In the genomic region with DNA sequence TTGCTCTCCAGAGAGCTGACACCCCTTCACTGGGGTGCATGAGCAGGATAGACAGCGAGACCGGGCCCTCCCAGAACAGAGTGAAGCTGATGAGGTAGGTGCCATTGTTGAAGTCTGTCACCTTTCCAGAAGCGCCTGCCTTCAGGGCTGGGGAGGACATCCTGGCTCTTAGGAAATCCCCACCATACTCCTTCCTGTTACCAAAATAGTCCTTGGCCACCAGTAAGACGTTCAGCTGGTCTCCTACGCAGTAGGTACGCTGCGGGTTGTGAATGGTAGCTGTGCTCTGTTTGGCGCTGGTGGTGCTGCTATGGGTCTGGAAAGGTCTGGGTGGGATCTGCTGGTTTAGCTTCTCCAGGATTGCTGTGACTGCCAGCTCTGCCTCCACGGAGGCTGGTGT, we compare ENCODE assay signal across 25 mouse cellular contexts. TPM values are rescaled to one million over a fixed set of nuclear protein-coding genes. Genes with fewer than 3 reads are reported as not detected.
DNase-seq lines count a peak whose midpoint lies in the region; ATAC-seq lines count a peak whose summit lies in the region.
"Had no signal": no experiment of that assay in that cellular context is flagged by ENCODE, and none has a peak within 500 bp of the region (broad histone marks: within the 10 kb centered on the region; RNA-seq: fewer than 3 reads in every experiment).

No protein-coding gene starts in this region.

- intact Hi-C loops in heart, postnatal 10 days (cut with DNase I), result no loop called here

- DNase-seq in heart, adult 18-20 months, result peak; percentile 24 to 60
- DNase-seq in kidney, postnatal 25 days, result peak; percentile 4 to 41
- DNase-seq in heart, postnatal 10 days, result peak; percentile 22 to 30
- no peak for DNase-seq in embryo, embryonic 10 days (ENCODE audit: low spot score)
- no peak for DNase-seq in B cell, adult 2 months
- DNase-seq: adrenal gland, postnatal 25 days; cerebellum, postnatal 10 days; forebrain, postnatal 0 days; kidney, adult 9 months; liver, embryonic 13.5 days; right cerebral cortex, adult 18-20 months; right cerebral cortex, postnatal 4 days; thymus, postnatal 25 days had no signal

- 84% methylated on average over 9 of the region's 9 CpGs for WGBS in heart, embryonic 11.5 days (ENCODE audit: insufficient replicate concordance)
- 86% methylated on average over 9 of the region's 9 CpGs for WGBS in kidney, embryonic 15.5 days

- H3K4me1 ChIP-seq in heart, embryonic 11.5 days (ENCODE audit: control insufficient read depth, insufficient read depth, low read length), result no peaks in the 10 kb centered on the region
- no peaks in the 10 kb centered on the region for H3K4me1 ChIP-seq in kidney, embryonic 15.5 days
- peaks cover 13% of the 10 kb centered on the region for H3K4me1 ChIP-seq in brown adipose tissue, adult 24 weeks (ENCODE audit: control insufficient read depth, insufficient read depth, insufficient read length, low read length)
- H3K4me1 ChIP-seq: embryonic facial prominence, embryonic 12.5 days; heart, embryonic 15.5 days; limb, embryonic 13.5 days; lung, embryonic 15.5 days; neural tube, embryonic 15.5 days; stomach, embryonic 15.5 days had no signal

- H3K27me3 ChIP-seq in heart, embryonic 11.5 days (ENCODE audit: control insufficient read depth, insufficient read depth, low read length), result no peaks in the 10 kb centered on the region
- no peaks in the 10 kb centered on the region for H3K27me3 ChIP-seq in kidney, embryonic 15.5 days
- H3K27me3 ChIP-seq: embryonic facial prominence, embryonic 12.5 days; heart, embryonic 15.5 days; limb, embryonic 13.5 days; liver, embryonic 13.5 days; lung, embryonic 15.5 days; neural tube, embryonic 15.5 days; stomach, embryonic 15.5 days had no signal

- H3K36me3 ChIP-seq in heart, embryonic 11.5 days (ENCODE audit: control insufficient read depth, insufficient read depth, low read length), result no peaks in the 10 kb centered on the region
- no peaks in the 10 kb centered on the region for H3K36me3 ChIP-seq in kidney, embryonic 15.5 days
- H3K36me3 ChIP-seq: embryonic facial prominence, embryonic 12.5 days; heart, embryonic 15.5 days; limb, embryonic 13.5 days; lung, embryonic 15.5 days; neural tube, embryonic 15.5 days; stomach, embryonic 15.5 days had no signal

- no peak overlapping the region for H3K27ac ChIP-seq in heart, embryonic 11.5 days (ENCODE audit: low read depth, low read length)
- no peak overlapping the region for H3K27ac ChIP-seq in kidney, embryonic 15.5 days
- H3K27ac ChIP-seq in brown adipose tissue, adult 24 weeks (replicated peaks; ENCODE audit: low read depth, low read length), result peak overlapping the region; percentile 93
- H3K27ac ChIP-seq: embryonic facial prominence, embryonic 12.5 days; heart, embryonic 15.5 days; hindbrain, embryonic 14.5 days; limb, embryonic 13.5 days; liver, embryonic 13.5 days; lung, embryonic 15.5 days; neural tube, embryonic 15.5 days; stomach, embryonic 15.5 days had no signal

- no peak overlapping the region for H3K9ac ChIP-seq in heart, embryonic 11.5 days (ENCODE audit: low read depth, low read length)
- no peak overlapping the region for H3K9ac ChIP-seq in kidney, embryonic 15.5 days
- H3K9ac ChIP-seq: embryonic facial prominence, embryonic 12.5 days; forebrain, postnatal 0 days; heart, embryonic 15.5 days; hindbrain, embryonic 14.5 days; limb, embryonic 13.5 days; liver, embryonic 13.5 days; lung, embryonic 15.5 days; neural tube, embryonic 15.5 days; stomach, embryonic 15.5 days had no signal

- no peak overlapping the region for H3K4me3 ChIP-seq in heart, embryonic 11.5 days (ENCODE audit: low read depth, low read length)
- H3K4me3 ChIP-seq in kidney, embryonic 15.5 days (replicated peaks), result no peak overlapping the region
- peak overlapping the region; percentile 39 for H3K4me3 ChIP-seq in brown adipose tissue, adult 24 weeks (ENCODE audit: insufficient read depth, low read depth, low read length)
- H3K4me3 ChIP-seq: embryonic facial prominence, embryonic 12.5 days; heart, embryonic 15.5 days; limb, embryonic 13.5 days; liver, embryonic 13.5 days; lung, embryonic 15.5 days; neural tube, embryonic 15.5 days; stomach, embryonic 15.5 days had no signal

- no peak overlapping the region for H3K4me2 ChIP-seq in heart, embryonic 11.5 days
- no peak overlapping the region for H3K4me2 ChIP-seq in kidney, embryonic 15.5 days
- H3K4me2 ChIP-seq: embryonic facial prominence, embryonic 12.5 days; heart, embryonic 15.5 days; hindbrain, embryonic 14.5 days; limb, embryonic 13.5 days; liver, embryonic 13.5 days; lung, embryonic 15.5 days; midbrain, embryonic 11.5 days; neural tube, embryonic 15.5 days; stomach, embryonic 15.5 days had no signal

- no peaks in the 10 kb centered on the region for H3K9me3 ChIP-seq in heart, embryonic 11.5 days (replicated peaks; ENCODE audit: control insufficient read depth, low read length)
- H3K9me3 ChIP-seq in kidney, embryonic 15.5 days (replicated peaks), result no peaks in the 10 kb centered on the region
- H3K9me3 ChIP-seq: embryonic facial prominence, embryonic 12.5 days; heart, embryonic 15.5 days; limb, embryonic 13.5 days; liver, embryonic 13.5 days; lung, embryonic 15.5 days; neural tube, embryonic 15.5 days; stomach, embryonic 15.5 days had no signal

- ATAC-seq in heart, embryonic 11.5 days (replicated peaks; ENCODE audit: insufficient number of reproducible peaks, low FRiP score, low TSS enrichment), result no peak
- no peak for ATAC-seq in kidney, embryonic 15.5 days (replicated peaks; ENCODE audit: low FRiP score)
- ATAC-seq: forebrain, postnatal 0 days; inflammation-experienced regulatory T-cells, adult 6 months had no signal

RNA-seq across cellular contexts. Expression of a gene that starts 26.9 kb away (rescaled TPM):
- 1 to 10 TPM in 1 of 2 experiments, under 1 TPM in 1; 0.74 to 1.7 TPM for total RNA-seq in heart, adult 18-20 months (2021)
- 1.8 and 4.6 TPM in 2 replicates for polyA plus RNA-seq in heart, embryonic 11.5 days (2014; fragmentation: Nextera tagmentation; extraction: Ambion mirVana)
- 2.0 and 2.7 TPM in 2 replicates for polyA plus RNA-seq in kidney, embryonic 15.5 days (2015; fragmentation: Nextera tagmentation; extraction: Ambion mirVana)
- polyA plus RNA-seq in brown adipose tissue, adult 24 weeks (2012; ENCODE audit: insufficient read depth, insufficient read length, missing spikeins), result 0.54 and 2.2 TPM in 2 replicates
- total RNA-seq in heart, postnatal 10 days (2021), result 1 to 10 TPM; 2.1 to 2.3 TPM
- total RNA-seq: forebrain, postnatal 0 days had no signal

Comparison
In these comparisons a context has a peak if more than half of its experiments do, and no peak if none do; other contexts are left out.
1. DNase-seq: peak in heart, adult 18-20 months (2 of 2), kidney, postnatal 25 days (2 of 2) and heart, postnatal 10 days (2 of 2); none in embryo, embryonic 10 days (single experiment) and B cell, adult 2 months (0 of 2).